12 mouse cellular contexts compared by ENCODE assay signal in the genomic region with DNA sequence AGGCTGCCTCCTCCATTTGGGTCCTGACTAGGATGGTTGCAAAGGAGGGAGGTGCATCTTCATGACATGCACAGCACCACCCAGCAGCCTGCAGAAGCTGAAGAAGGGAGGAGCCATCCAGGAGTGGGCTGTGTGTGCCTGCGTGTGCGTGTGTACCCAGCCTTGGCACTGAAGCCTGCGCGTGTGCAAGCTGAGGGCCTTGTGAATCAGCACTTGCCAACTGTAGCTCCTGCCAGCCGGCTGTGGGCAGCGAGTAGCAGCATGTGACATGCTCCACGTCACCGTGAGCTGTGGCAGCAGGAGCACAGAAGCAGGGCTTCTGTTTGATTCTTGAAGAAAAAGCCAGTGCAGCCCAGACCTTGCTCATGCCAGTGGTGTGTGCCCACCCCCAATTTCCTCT. TPM values are rescaled to one million over a fixed set of nuclear protein-coding genes. Genes with fewer than 3 reads are reported as not detected.
DNase-seq lines count a peak whose midpoint lies in the region; ATAC-seq and TF ChIP-seq lines count a peak whose summit lies in the region.
"Had no signal": no experiment of that assay in that cellular context is flagged by ENCODE, and none has a peak within 500 bp of the region (broad histone marks: within the 10 kb centered on the region; RNA-seq: fewer than 3 reads in every experiment).

No protein-coding gene starts in this region.

- 6% methylated on average over 8 of the region's 8 CpGs for WGBS in cerebellum, adult 2 months

- peaks cover 5% of the 10 kb centered on the region; the same call in 1 of the 2 replicates for H3K4me1 ChIP-seq in cerebellum, adult 2 months (ENCODE audit: control insufficient read depth, insufficient read depth, low read length)

- DNase-seq in cerebellum, adult 2 months = peak; percentile 17 to 30
- DNase-seq in cerebellum, adult 11 months = no peak
- DNase-seq in cerebellum, postnatal 14 days = peak; percentile 78 to 80
- DNase-seq in layer of hippocampus, adult 9-11 months = peak; percentile 93
- DNase-seq in right cerebral cortex, adult 18-20 months = peak; percentile 92
- no peak for DNase-seq in T-cell, adult 2 months (ENCODE audit: low spot score)
- no peak for DNase-seq in neural tube, embryonic 10.5 days (ENCODE audit: extremely low spot score, low spot score)
- DNase-seq: adrenal gland, postnatal 14 days; kidney, adult 8-10 months; thymus, postnatal 36 days had no signal

- no peaks in the 10 kb centered on the region for H3K27me3 ChIP-seq in cerebellum, adult 2 months (ENCODE audit: control insufficient read depth, insufficient read depth, low read length)
- H3K27me3 ChIP-seq: neural tube, embryonic 13.5 days had no signal

- H3K4me3 ChIP-seq in cerebellum, adult 2 months (replicated peaks; ENCODE audit: insufficient read depth, low read depth, low read length) = no peak overlapping the region
- H3K4me3 ChIP-seq: neural tube, embryonic 13.5 days had no signal

- no peak for TF ChIP-seq POLR2A in cerebellum, adult 2 months (IDR thresholded peaks at IDR 0.05; ENCODE audit: borderline replicate concordance, insufficient read depth, low read length)

- ATAC-seq in granulocyte monocyte progenitor cell, adult 5-6 weeks (replicated peaks; ENCODE audit: poor library complexity, severe bottlenecking) = no peak

- no peak for TF ChIP-seq CTCF in cerebellum, adult 2 months (IDR thresholded peaks at IDR 0.05; ENCODE audit: borderline replicate concordance, insufficient read depth, low read depth, low read length)

- H3K27ac ChIP-seq in cerebellum, adult 2 months (ENCODE audit: insufficient read depth, low read length) = no peak overlapping the region
- H3K27ac ChIP-seq: neural tube, embryonic 13.5 days had no signal

RNA-seq across cellular contexts. Expression of gene Sorcs3, which starts 54.8 kb away (rescaled TPM):
- polyA plus RNA-seq in cerebellum, adult 2 months (2012; rRNA removed) = 10.2 and 10.9 TPM in 2 replicates
- not detected in 2 replicates for total RNA-seq in granulocyte monocyte progenitor cell, adult 5-6 weeks (2014; fragmentation: Nextera tagmentation)
- total RNA-seq in granulocyte monocyte progenitor cell, adult 5-6 weeks (2017) = 0.21 and 0.22 TPM in 2 replicates
- total RNA-seq: adrenal gland, postnatal 14 days had no signal

Comparison
In these comparisons a context has a peak if more than half of its experiments do, and no peak if none do; other contexts are left out.
1. DNase-seq: peak in cerebellum, adult 2 months (2 of 2), cerebellum, postnatal 14 days (2 of 2), layer of hippocampus, adult 9-11 months (single experiment) and right cerebral cortex, adult 18-20 months (single experiment); none in cerebellum, adult 11 months (single experiment), T-cell, adult 2 months (single experiment) and neural tube, embryonic 10.5 days (single experiment).